Mouse (Mus musculus) liver, adult 10 weeks (tissue): ENCODE data around the gene Gm6592. TPM values are rescaled to one million over a fixed set of nuclear protein-coding genes. Genes with fewer than 3 reads are reported as not detected.

Source experiments
- polyA plus RNA-seq: library from polyadenylated mRNA; stranded (reverse); fragments of 350-450 nt; fragmentation: Illumina TruSeq; extraction: RNeasy Lipid Tissue Mini Kit (QIAGEN cat#74804); gene quantifications from one replicate; pipeline ENCODE4 v1.2.3, GENCODE M21; 2014; ENCODE audit warnings: low read depth, low replicate concordance

Gm6592 gene
- not detected for polyA plus RNA-seq

GRCm38 (mm10) chrX:8843694-8844093 lies at the start of gene Gm6592:
Gene Gm6592 (plus strand): TSS chrX:8843994.

GRCm38 (mm10) chrX:8803391-8803790 lies 40.4 kb upstream of the Gm6592 start, which contains the start of gene Ssxb5:
Gene Ssxb5 (plus strand): TSS chrX:8803691.

GRCm38 (mm10) chrX:8873953-8874352 lies 30.2 kb downstream of the Gm6592 start, which contains the start of gene Gm5751:
Gene Gm5751 (plus strand): TSS chrX:8874253.

GRCm38 (mm10) chrX:8892343-8893155 lies 48.8 kb downstream of the Gm6592 start, which contains the start of gene B630019K06Rik:
Gene B630019K06Rik (plus strand): TSS chrX:8892382.

Other genes starting within 250 kb of the Gm6592 start
- not detected for gene Ssxb8, start 153.2 kb upstream of the Gm6592 start, polyA plus RNA-seq
- gene Ssx9, start 95.6 kb upstream of the Gm6592 start, polyA plus RNA-seq: not detected
- not detected for gene Ssxb5, start 40.3 kb upstream of the Gm6592 start, polyA plus RNA-seq
- not detected for gene Gm5751, start 30.3 kb downstream of the Gm6592 start, polyA plus RNA-seq
- gene B630019K06Rik, start 48.4 kb downstream of the Gm6592 start, polyA plus RNA-seq: 0.82 TPM
- gene Fthl17b, start 119.0 kb downstream of the Gm6592 start, polyA plus RNA-seq: not detected
- not detected for gene Fthl17c, start 132.6 kb downstream of the Gm6592 start, polyA plus RNA-seq
- not detected for gene Fthl17d, start 142.8 kb downstream of the Gm6592 start, polyA plus RNA-seq
- not detected for gene Fthl17e, start 189.5 kb downstream of the Gm6592 start, polyA plus RNA-seq
- not detected for gene Fthl17f, start 219.0 kb downstream of the Gm6592 start, polyA plus RNA-seq